Mouse (Mus musculus): Measurements from ENCODE around the gene Ano6. TPM values are rescaled to one million over a fixed set of nuclear protein-coding genes. Genes with fewer than 3 reads are reported as not detected.

Ano6 gene
- polyA plus RNA-seq, 1 experiment from 2014 or later = 24.6 TPM

GRCm38 (mm10) chr15:95906891-95907290, 116.2 kb downstream of the Ano6 start:
- H3K27me3 ChIP-seq (ENCODE audit: control insufficient read depth, insufficient read depth, low read depth, low read length) = no peaks in the 10 kb centered on the region
- H3K9ac ChIP-seq (ENCODE audit: low read depth, low read length) = no peak overlapping the region
- H3K27ac ChIP-seq (ENCODE audit: low read length) = no peak overlapping the region
- H3K4me3 ChIP-seq (ENCODE audit: low read depth, low read length) = no peak overlapping the region
- no peaks in the 10 kb centered on the region for H3K9me3 ChIP-seq (replicated peaks; ENCODE audit: control insufficient read depth, low read length, poor library complexity, severe bottlenecking)
- no peak overlapping the region for H3K4me2 ChIP-seq (ENCODE audit: low read length)
- ATAC-seq = no peak
- WGBS = 97% methylated on average over 1 of the region's 1 CpGs
- H3K36me3 ChIP-seq (ENCODE audit: control insufficient read depth, insufficient read depth, low read length) = no peaks in the 10 kb centered on the region
- H3K4me1 ChIP-seq (ENCODE audit: control insufficient read depth, insufficient read depth, low read length) = 0 out of 2 replicates have a peak, but pooled peaks cover 3% of the 10 kb centered on the region

- Histone ChIP-seq H3K9ac (ENCODE audit: low read depth, low read length) (no peak overlapping the region), H3K4me2 (ENCODE audit: low read length) (no peak overlapping the region), H3K9me3 (replicated peaks; ENCODE audit: control insufficient read depth, low read length, poor library complexity, severe bottlenecking) (no peaks in the 10 kb centered on the region), H3K4me3 (ENCODE audit: low read depth, low read length) (no peak overlapping the region), H3K36me3 (ENCODE audit: control insufficient read depth, insufficient read depth, low read length) (no peaks in the 10 kb centered on the region), H3K27me3 (ENCODE audit: control insufficient read depth, insufficient read depth, low read depth, low read length) (no peaks in the 10 kb centered on the region), H3K27ac (ENCODE audit: low read length) (no peak overlapping the region), H3K4me1 (ENCODE audit: control insufficient read depth, insufficient read depth, low read length) (0 out of 2 replicates have a peak, but pooled peaks cover 3% of the 10 kb centered on the region)
- peak; percentile 80 for ATAC-seq
- WGBS = 77% methylated on average over 10 of the region's 10 CpGs
Observed at GRCm38 (mm10) chr15:95907337-95907736, 116.7 kb downstream of the Ano6 start.

DNA sequence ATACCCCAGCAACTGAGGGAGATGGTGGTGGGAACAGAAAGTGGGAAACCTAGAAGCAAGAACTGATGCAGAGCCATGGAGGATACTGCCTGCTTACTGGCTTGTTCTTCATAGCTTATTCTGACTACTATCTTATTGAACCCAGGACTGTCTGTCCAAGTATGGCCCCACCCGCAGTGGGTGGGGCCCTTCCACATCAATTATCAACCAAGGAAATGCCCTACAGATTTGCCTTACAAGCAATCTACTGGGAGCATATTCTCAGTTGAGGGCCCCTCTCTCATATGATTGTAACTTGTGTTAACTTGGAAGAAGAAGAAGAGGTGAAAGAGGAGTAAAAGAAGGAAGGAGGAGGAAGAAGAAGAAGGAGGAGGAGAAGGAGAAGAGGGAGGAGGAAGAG, 117.3 kb downstream of the Ano6 start:
- no peak overlapping the region for H3K27ac ChIP-seq (ENCODE audit: low read length)
- 100% methylated on average over 1 of the region's 1 CpGs for WGBS
- H3K4me1 ChIP-seq (ENCODE audit: control insufficient read depth, insufficient read depth, low read length) = 0 out of 2 replicates have a peak, but pooled peaks cover 3% of the 10 kb centered on the region
- no peak overlapping the region for H3K4me2 ChIP-seq (ENCODE audit: low read length)
- no peaks in the 10 kb centered on the region for H3K9me3 ChIP-seq (replicated peaks; ENCODE audit: control insufficient read depth, low read length, poor library complexity, severe bottlenecking)
- H3K27me3 ChIP-seq (ENCODE audit: control insufficient read depth, insufficient read depth, low read depth, low read length) = no peaks in the 10 kb centered on the region
- no peak overlapping the region for H3K9ac ChIP-seq (ENCODE audit: low read depth, low read length)
- 0 out of 2 replicates have a peak, but pooled peaks cover 2% of the 10 kb centered on the region for H3K36me3 ChIP-seq (ENCODE audit: control insufficient read depth, insufficient read depth, low read length)
- H3K4me3 ChIP-seq (ENCODE audit: low read depth, low read length) = no peak overlapping the region
- no peak for ATAC-seq

DNA sequence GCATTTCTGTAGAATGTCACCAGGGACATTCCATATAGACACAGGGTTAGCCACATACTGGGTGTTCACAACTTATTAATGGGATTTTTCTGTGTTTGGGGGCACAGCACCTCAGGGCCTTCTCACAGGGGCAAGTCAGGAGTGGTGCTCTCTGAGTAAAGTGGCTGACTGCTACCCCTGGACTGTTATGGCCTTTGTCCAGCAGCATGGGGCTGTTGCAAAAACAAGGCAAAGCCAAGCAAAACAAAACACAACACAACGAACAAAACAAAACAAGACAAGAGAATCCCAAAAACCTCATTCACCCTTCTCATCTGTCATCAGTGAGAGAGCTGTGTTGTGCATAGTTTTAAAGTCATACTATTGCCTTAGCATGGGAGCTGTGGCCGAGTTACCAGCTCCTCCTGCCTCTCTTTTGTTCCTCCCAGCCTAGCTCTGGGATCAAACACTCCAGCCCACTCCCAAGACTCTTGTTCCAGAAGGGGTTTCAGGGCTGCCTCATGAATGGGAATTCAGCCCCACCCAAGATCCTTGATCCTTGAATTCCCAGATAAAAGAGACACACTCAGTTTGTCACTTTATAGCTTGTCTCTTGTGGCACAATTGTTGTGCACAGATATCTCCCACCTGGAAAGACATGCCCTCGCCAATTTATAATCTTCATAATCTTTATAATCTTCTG, 119.6 kb downstream of the Ano6 start:
- 54% methylated on average over 3 of the region's 3 CpGs for WGBS
- H3K4me1 ChIP-seq (ENCODE audit: control insufficient read depth, insufficient read depth, low read length) = no peaks in the 10 kb centered on the region
- H3K4me2 ChIP-seq (ENCODE audit: low read length) = no peak overlapping the region
- no peak overlapping the region for H3K9ac ChIP-seq (ENCODE audit: low read depth, low read length)
- H3K36me3 ChIP-seq (ENCODE audit: control insufficient read depth, insufficient read depth, low read length) = 0 out of 2 replicates have a peak, but pooled peaks cover 4% of the 10 kb centered on the region
- no peak for ATAC-seq
- H3K4me3 ChIP-seq (ENCODE audit: low read depth, low read length) = no peak overlapping the region
- H3K9me3 ChIP-seq (replicated peaks; ENCODE audit: control insufficient read depth, low read length, poor library complexity, severe bottlenecking) = no peaks in the 10 kb centered on the region
- H3K27me3 ChIP-seq (ENCODE audit: control insufficient read depth, insufficient read depth, low read depth, low read length) = no peaks in the 10 kb centered on the region
- H3K27ac ChIP-seq (ENCODE audit: low read length) = no peak overlapping the region

DNA sequence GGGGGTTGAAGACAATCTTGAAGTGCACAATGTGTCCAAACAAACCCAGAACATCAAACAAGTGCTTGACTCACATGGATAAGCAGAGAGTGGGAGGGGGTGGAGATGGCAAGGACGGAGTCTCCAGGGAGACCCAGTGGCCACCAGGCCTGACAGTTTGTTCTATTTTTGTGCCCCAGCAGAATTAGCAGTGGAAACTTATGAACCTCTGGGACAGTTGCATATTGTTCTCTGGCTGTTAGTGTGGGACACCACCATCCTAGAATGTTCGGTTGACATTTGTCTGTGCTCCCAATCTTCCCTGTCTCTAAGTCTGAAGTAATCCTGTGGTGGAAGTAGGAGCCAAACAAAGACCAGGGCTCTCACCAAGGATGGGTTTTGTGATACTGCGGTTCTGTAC, 124.3 kb downstream of the Ano6 start:
- WGBS = 94% methylated on average over 3 of the region's 3 CpGs
- H3K4me2 ChIP-seq (ENCODE audit: low read length) = no peak overlapping the region
- ATAC-seq = no peak

GRCm38 (mm10) chr15:95915477-95915876, 124.8 kb downstream of the Ano6 start:
- WGBS = 95% methylated on average over 3 of the region's 3 CpGs

More for the DNA sequence above, 124.3 kb downstream of the Ano6 start:
- Histone ChIP-seq H3K36me3 (ENCODE audit: control insufficient read depth, insufficient read depth, low read length) (0 out of 2 replicates have a peak, but pooled peaks cover 4% of the 10 kb centered on the region), H3K27me3 (ENCODE audit: control insufficient read depth, insufficient read depth, low read depth, low read length) (no peaks in the 10 kb centered on the region), H3K9me3 (replicated peaks; ENCODE audit: control insufficient read depth, low read length, poor library complexity, severe bottlenecking) (no peaks in the 10 kb centered on the region), H3K27ac (ENCODE audit: low read length) (no peak overlapping the region), H3K9ac (ENCODE audit: low read depth, low read length) (no peak overlapping the region), H3K4me3 (ENCODE audit: low read depth, low read length) (no peak overlapping the region), H3K4me1 (ENCODE audit: control insufficient read depth, insufficient read depth, low read length) (peaks cover 2% of the 10 kb centered on the region; the same call in 1 of the 2 replicates)

DNA sequence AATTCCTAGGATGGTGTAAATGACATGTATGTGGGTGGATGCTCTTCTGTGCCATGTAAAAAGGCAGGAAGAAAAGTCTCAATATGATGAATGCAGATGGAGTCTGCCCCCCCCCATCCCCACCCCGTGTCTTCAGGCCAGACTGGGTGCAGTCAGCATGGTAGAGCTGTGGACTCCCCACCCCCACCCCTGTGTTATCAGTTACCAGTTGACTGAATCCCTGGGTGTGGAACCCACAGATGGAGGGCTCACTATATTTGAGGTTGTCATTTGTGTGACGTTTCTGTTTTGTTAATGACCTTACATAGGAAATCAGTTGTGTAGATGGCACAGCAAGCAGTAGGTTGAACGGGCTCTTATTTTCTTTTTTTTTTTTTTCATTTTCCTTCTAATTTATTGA, 126.7 kb downstream of the Ano6 start:
- no peak overlapping the region for H3K4me2 ChIP-seq (ENCODE audit: low read length)

More at GRCm38 (mm10) chr15:95915477-95915876, 124.8 kb downstream of the Ano6 start:
- peaks cover 5% of the 10 kb centered on the region; the same call in 1 of the 2 replicates for H3K4me1 ChIP-seq (ENCODE audit: control insufficient read depth, insufficient read depth, low read length)
- ATAC-seq = no peak
- H3K9me3 ChIP-seq (replicated peaks; ENCODE audit: control insufficient read depth, low read length, poor library complexity, severe bottlenecking) = no peaks in the 10 kb centered on the region
- no peak overlapping the region for H3K9ac ChIP-seq (ENCODE audit: low read depth, low read length)
- H3K36me3 ChIP-seq (ENCODE audit: control insufficient read depth, insufficient read depth, low read length) = 0 out of 2 replicates have a peak, but pooled peaks cover 4% of the 10 kb centered on the region
- H3K4me2 ChIP-seq (ENCODE audit: low read length) = no peak overlapping the region
- no peak overlapping the region for H3K27ac ChIP-seq (ENCODE audit: low read length)
- no peak overlapping the region for H3K4me3 ChIP-seq (ENCODE audit: low read depth, low read length)
- H3K27me3 ChIP-seq (ENCODE audit: control insufficient read depth, insufficient read depth, low read depth, low read length) = no peaks in the 10 kb centered on the region

GRCm38 (mm10) chr15:95920047-95920446, 129.4 kb downstream of the Ano6 start:
- Histone ChIP-seq H3K4me3 (ENCODE audit: low read depth, low read length) (peak overlapping the region; percentile 20), H3K9ac (ENCODE audit: low read depth, low read length) (peak overlapping the region; percentile 37; the same call in 1 of the 2 replicates), H3K27ac (ENCODE audit: low read length) (peak overlapping the region; percentile 76), H3K36me3 (ENCODE audit: control insufficient read depth, insufficient read depth, low read length) (no peaks in the 10 kb centered on the region), H3K27me3 (ENCODE audit: control insufficient read depth, insufficient read depth, low read depth, low read length) (no peaks in the 10 kb centered on the region), H3K4me2 (ENCODE audit: low read length) (peak overlapping the region; percentile 37), H3K9me3 (replicated peaks; ENCODE audit: control insufficient read depth, low read length, poor library complexity, severe bottlenecking) (no peaks in the 10 kb centered on the region), H3K4me1 (ENCODE audit: control insufficient read depth, insufficient read depth, low read length) (peaks cover 6% of the 10 kb centered on the region; the same call in 1 of the 2 replicates)
- 0 out of 2 replicates have a peak, but pooled peaks have one; percentile 14 for ATAC-seq
- WGBS = 32% methylated on average over 9 of the region's 9 CpGs

More for the DNA sequence above, 126.7 kb downstream of the Ano6 start:
- Histone ChIP-seq H3K36me3 (ENCODE audit: control insufficient read depth, insufficient read depth, low read length) (0 out of 2 replicates have a peak, but pooled peaks cover 4% of the 10 kb centered on the region), H3K9me3 (replicated peaks; ENCODE audit: control insufficient read depth, low read length, poor library complexity, severe bottlenecking) (no peaks in the 10 kb centered on the region), H3K27me3 (ENCODE audit: control insufficient read depth, insufficient read depth, low read depth, low read length) (no peaks in the 10 kb centered on the region), H3K4me3 (ENCODE audit: low read depth, low read length) (no peak overlapping the region), H3K27ac (ENCODE audit: low read length) (no peak overlapping the region), H3K4me1 (ENCODE audit: control insufficient read depth, insufficient read depth, low read length) (peaks cover 5% of the 10 kb centered on the region; the same call in 1 of the 2 replicates), H3K9ac (ENCODE audit: low read depth, low read length) (no peak overlapping the region)
- 93% methylated on average over 3 of the region's 3 CpGs for WGBS
- ATAC-seq = no peak

DNA sequence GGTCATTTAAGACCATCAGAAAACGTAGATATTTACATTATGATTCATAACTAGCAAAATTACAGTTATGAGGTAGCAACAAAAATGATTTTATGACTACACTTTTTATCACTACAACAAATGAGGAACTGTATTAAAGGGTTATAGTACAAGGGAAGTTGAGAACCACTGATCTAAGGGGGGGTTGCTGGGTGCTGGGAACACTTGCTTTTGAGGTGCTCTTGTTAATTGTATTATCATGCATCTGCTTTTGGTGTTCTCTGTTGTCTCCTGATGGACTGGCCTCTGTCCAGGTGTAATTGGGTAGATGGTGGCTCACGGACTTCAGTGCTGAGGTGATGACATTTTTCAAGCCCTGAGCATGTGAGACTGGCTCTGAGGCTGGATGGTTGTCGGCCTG, 130.4 kb downstream of the Ano6 start:
- Histone ChIP-seq H3K4me1 (ENCODE audit: control insufficient read depth, insufficient read depth, low read length) (peaks cover 13% of the 10 kb centered on the region), H3K27ac (ENCODE audit: low read length) (no peak overlapping the region), H3K9me3 (replicated peaks; ENCODE audit: control insufficient read depth, low read length, poor library complexity, severe bottlenecking) (no peaks in the 10 kb centered on the region), H3K27me3 (ENCODE audit: control insufficient read depth, insufficient read depth, low read depth, low read length) (no peaks in the 10 kb centered on the region), H3K4me2 (ENCODE audit: low read length) (no peak overlapping the region), H3K36me3 (ENCODE audit: control insufficient read depth, insufficient read depth, low read length) (no peaks in the 10 kb centered on the region), H3K4me3 (ENCODE audit: low read depth, low read length) (no peak overlapping the region), H3K9ac (ENCODE audit: low read depth, low read length) (no peak overlapping the region)
- WGBS = 86% methylated on average over 3 of the region's 3 CpGs
- no peak for ATAC-seq

All from midbrain, embryonic 16.5 days (tissue).